Mouse (Mus musculus) CH12.LX (cell line): ENCODE data around the gene Smtnl2. TPM values are rescaled to one million over a fixed set of nuclear protein-coding genes. Genes with fewer than 3 reads are reported as not detected.
"Not testable (repeated sequence)": the region's sequence is repeated elsewhere in the genome, so short reads cannot be mapped to it uniquely, and the experiment has no call there.

Experiments
- DNase-seq: peaks from one replicate; pipeline ENCODE4 v3.0.0-alpha.2; 2013; ENCODE audit errors: extremely low read depth
- H3K27ac ChIP-seq: 2 replicates; pipeline ENCODE4 v1.5.1; 2012; ENCODE audit warnings: low read depth, mild to moderate bottlenecking, control low read depth, moderate library complexity; ENCODE audit not compliant: insufficient read depth
- H3K27me3 ChIP-seq: replicated peaks from 2 replicates; pipeline ENCODE3; 2012; ENCODE audit warnings: inconsistent platforms
- H3K36me3 ChIP-seq, 2 experiments: replicated peaks in 1 of 2; 2 replicates each; pipeline versions ENCODE3 to v1.6.1; 2012; ENCODE audit warnings: inconsistent platforms in 1 of 2, low read length in 1 of 2, mild to moderate bottlenecking in 1 of 2, mixed read lengths in 1 of 2, moderate library complexity in 1 of 2; ENCODE audit not compliant: control insufficient read depth in 1 of 2, insufficient read depth in 1 of 2
- H3K4me1 ChIP-seq, 2 experiments: 2 replicates each; pipeline ENCODE4 v1.6.1; 2012; ENCODE audit warnings: inconsistent platforms in 1 of 2, moderate library complexity in 1 of 2; ENCODE audit not compliant: insufficient read depth in 2 of 2, control insufficient read depth in 1 of 2
- H3K4me2 ChIP-seq: 2 replicates; pipeline ENCODE4 v1.6.1; 2012; ENCODE audit warnings: low read depth, mild to moderate bottlenecking, control low read depth; ENCODE audit not compliant: poor library complexity, insufficient read depth, severe bottlenecking
- H3K4me3 ChIP-seq, 3 experiments: fragments of 150-350 bp in 1 of 3; sonication (generic) in 1 of 3; replicated peaks in 1 of 3; 2 replicates each; pipeline versions ENCODE3 to v1.5.1; 2011 to 2012; ENCODE audit warnings: low read depth in 2 of 3, low read length in 2 of 3, mild to moderate bottlenecking in 2 of 3, moderate library complexity in 2 of 3, control low read depth in 1 of 3, improper control_type of control experiment in 1 of 3, inconsistent platforms in 1 of 3, mixed read lengths in 1 of 3; ENCODE audit not compliant: poor library complexity in 1 of 3
- H3K79me2 ChIP-seq: replicated peaks from 2 replicates; pipeline ENCODE4 v1.6.1; 2012; ENCODE audit warnings: mild to moderate bottlenecking, moderate library complexity; ENCODE audit not compliant: control insufficient read depth, poor library complexity, insufficient read depth, severe bottlenecking; ENCODE audit errors: extremely low read depth
- H3K9ac ChIP-seq: 2 replicates; pipeline ENCODE4 v1.6.1; 2012; ENCODE audit warnings: low read depth, mild to moderate bottlenecking, control low read depth, moderate library complexity; ENCODE audit not compliant: insufficient read depth
- H3K9me3 ChIP-seq: replicated peaks from 2 replicates; pipeline ENCODE3; 2012; ENCODE audit warnings: low read length, inconsistent platforms, mixed read lengths
- CTCF ChIP-seq, 2 experiments: IDR thresholded peaks in 1 of 2; conservative IDR thresholded peaks in 1 of 2; 2 replicates each; pipeline ENCODE4 v1.5.1; 2011 to 2012; ENCODE audit warnings: low read depth in 2 of 2, low read length in 2 of 2, improper control_type of control experiment in 1 of 2, inconsistent platforms in 1 of 2, mild to moderate bottlenecking in 1 of 2, moderate library complexity in 1 of 2
- ELF1 ChIP-seq: IDR thresholded peaks from 2 replicates; pipeline ENCODE4 v1.6.1; 2014; ENCODE audit warnings: low read depth, mild to moderate bottlenecking, inconsistent platforms, low read length, improper control_type of control experiment
- KAT2A ChIP-seq: IDR thresholded peaks from 2 replicates; pipeline ENCODE4 v1.6.1; 2012; ENCODE audit warnings: low read length, improper control_type of control experiment, inconsistent platforms; ENCODE audit not compliant: insufficient replicate concordance
- MAFK ChIP-seq: IDR thresholded peaks from 2 replicates; pipeline ENCODE4 v1.6.1; 2011; ENCODE audit warnings: low read length, improper control_type of control experiment; ENCODE audit not compliant: insufficient replicate concordance
- MEF2A ChIP-seq: IDR thresholded peaks from 2 replicates; pipeline ENCODE4 v1.6.1; 2014; ENCODE audit warnings: low read depth, mild to moderate bottlenecking, inconsistent platforms, low read length, improper control_type of control experiment, borderline replicate concordance
- MYC ChIP-seq: IDR thresholded peaks from 2 replicates; pipeline ENCODE4 v1.6.1; 2011; ENCODE audit warnings: low read depth, mild to moderate bottlenecking, improper control_type of control experiment, low read length
- NELFE ChIP-seq: IDR thresholded peaks from 2 replicates; pipeline ENCODE4 v1.6.1; 2011; ENCODE audit warnings: low read depth, low read length, improper control_type of control experiment
- NRF1 ChIP-seq: IDR thresholded peaks from 2 replicates; pipeline ENCODE4 v1.6.1; 2014; ENCODE audit warnings: low read depth, mild to moderate bottlenecking, inconsistent platforms, low read length, improper control_type of control experiment, moderate library complexity
- POLR2A ChIP-seq: IDR thresholded peaks from 2 replicates; pipeline ENCODE4 v1.6.1; 2011; ENCODE audit warnings: low read depth, mild to moderate bottlenecking, improper control_type of control experiment, low read length
- SIN3A ChIP-seq: IDR thresholded peaks from 2 replicates; pipeline ENCODE4 v1.6.1; 2012; ENCODE audit warnings: low read length, improper control_type of control experiment, inconsistent platforms
- SMC3 ChIP-seq: IDR thresholded peaks from 2 replicates; pipeline ENCODE4 v1.6.1; 2011; ENCODE audit warnings: low read depth, low read length, improper control_type of control experiment
- dilution Hi-C: fragments of 300-500 bp; cut with MboI; formaldehyde crosslinking; loops from 2 replicates; pipeline ENCODE4 v1.14.3; 2020; ENCODE audit warnings: low sequenced_read_pairs; ENCODE audit not compliant: extremely low pct_unique_long_range_greater_than_20kb, extremely low pct_ligation_motif_present
- in situ Hi-C: fragments of 300-500 bp; cut with MboI; formaldehyde crosslinking; loops from 3 replicates; pipeline ENCODE4 v1.14.3; 2019; ENCODE audit warnings: low sequenced_read_pairs, low pct_ligation_motif_present, low pct_unique_long_range_greater_than_20kb, mixed read lengths
- polyA plus RNA-seq: library from polyadenylated mRNA; unstranded; fragments of >175 nt; gene quantifications from 2 replicates; pipeline ENCODE4 v1.2.1, GENCODE M21; 2012; ENCODE audit warnings: low read depth; ENCODE audit not compliant: insufficient read length
- total RNA-seq, 2 experiments: library from RNA; depleted of rRNA; stranded (reverse); fragments of 300-350 nt in 1 of 2; fragments of >200 nt in 1 of 2; gene quantifications; 2 replicates each; pipeline ENCODE4 v1.2.3; 2012 to 2014

Gene Smtnl2
- total and polyA plus RNA-seq, 3 experiments = 0.47 TPM; not detected in 1

DNA sequence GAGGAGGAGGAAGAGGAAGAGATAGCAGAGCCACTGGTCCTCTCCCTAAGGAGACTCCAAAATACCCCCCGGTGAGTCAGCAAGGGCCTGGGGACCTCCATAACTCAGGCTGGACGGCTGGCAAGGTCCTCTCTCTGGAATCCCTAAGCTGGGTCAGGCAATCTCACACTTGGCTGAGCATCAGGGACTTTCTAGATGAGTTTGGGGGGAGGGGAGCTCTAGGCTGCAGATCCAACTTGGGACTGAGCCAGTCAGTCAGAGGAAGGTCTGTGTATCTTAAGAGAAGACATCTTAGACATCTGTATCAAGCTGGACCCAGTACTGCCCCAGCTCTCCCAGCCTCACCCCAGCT is 24.2 kb upstream of the Smtnl2 start:
- Histone ChIP-seq H3K4me2 (no peak overlapping the region), H3K9ac (no peak overlapping the region), H3K4me1 (peaks cover 10 to 16% of the 10 kb centered on the region in 2 experiments; a peak in 3 of 4 replicates), H3K36me3 (no peaks in the 10 kb centered on the region), H3K9me3 (no peaks in the 10 kb centered on the region), H3K27me3 (no peaks in the 10 kb centered on the region), H3K79me2 (no peaks in the 10 kb centered on the region), H3K27ac (no peak overlapping the region), H3K4me3 (no peak overlapping the region)
- TF ChIP-seq NRF1 (no peak), POLR2A (no peak), SIN3A (no peak), KAT2A (no peak), MYC (no peak), ELF1 (no peak), SMC3 (no peak), NELFE (no peak), MEF2A (no peak)
- in situ Hi-C loops = loop anchor here (5.0 to 25.0 kb wide), 3 partner anchors 107 to 577 kb away; partner anchors contain the start of genes Camkk1 and Med31
- DNase-seq = no peak
- dilution Hi-C loops = no loop called here

GRCm38 (mm10) chr11:72434963-72435693 is 23.6 kb upstream of the Smtnl2 start, which contains the start of gene Ggt6:
Gene Ggt6, plus strand, starts transcription at chr11:72435526.
- Histone ChIP-seq H3K4me2 (no peak within 1 kb of the TSS), H3K9me3 (no peaks in the 10 kb centered on the region), H3K9ac (no peak within 1 kb of the TSS), H3K4me1 (peaks cover 10 to 16% of the 10 kb centered on the region in 2 experiments; a peak in 3 of 4 replicates), H3K27me3 (no peaks in the 10 kb centered on the region), H3K79me2 (no peaks in the 10 kb centered on the region), H3K36me3 (no peaks in the 10 kb centered on the region), H3K4me3 (no peak within 1 kb of the TSS), H3K27ac (no peak within 1 kb of the TSS)
- dilution Hi-C loops = no loop called here
- DNase-seq = no peak
- in situ Hi-C loops = loop anchor here (5.0 to 25.0 kb wide), 3 partner anchors 107 to 577 kb away; partner anchors contain the start of genes Camkk1 and Med31
- TF ChIP-seq CTCF (conservative IDR thresholded peaks at IDR 0.05 in 1 of 2, IDR thresholded peaks at IDR 0.05 in 1 of 2; ENCODE audit: low read depth in 2 of 2, low read length in 2 of 2) = peak in 1 of 2 experiments; percentile 16; a peak in 2 of 4 replicates
- no peak for TF ChIP-seq MAFK

GRCm38 (mm10) chr11:72430311-72431068 is 19.0 kb upstream of the Smtnl2 start:
- H3K27me3 ChIP-seq, H3K9me3 ChIP-seq, H3K27ac ChIP-seq, H3K36me3 ChIP-seq, H3K9ac ChIP-seq, DNase-seq, H3K4me3 ChIP-seq, dilution Hi-C loops, H3K4me2 ChIP-seq, H3K79me2 ChIP-seq: not testable (repeated sequence)
- in situ Hi-C loops = loop anchor here (25.0 kb wide), 1 partner anchor 582 kb away; the partner anchor contains the start of gene Camkk1
- peaks cover 6 to 12% of the 10 kb centered on the region in 2 experiments; a peak in 3 of 4 replicates for H3K4me1 ChIP-seq
